Mouse (Mus musculus): Measurements from ENCODE around the gene Slc10a1.

DNA sequence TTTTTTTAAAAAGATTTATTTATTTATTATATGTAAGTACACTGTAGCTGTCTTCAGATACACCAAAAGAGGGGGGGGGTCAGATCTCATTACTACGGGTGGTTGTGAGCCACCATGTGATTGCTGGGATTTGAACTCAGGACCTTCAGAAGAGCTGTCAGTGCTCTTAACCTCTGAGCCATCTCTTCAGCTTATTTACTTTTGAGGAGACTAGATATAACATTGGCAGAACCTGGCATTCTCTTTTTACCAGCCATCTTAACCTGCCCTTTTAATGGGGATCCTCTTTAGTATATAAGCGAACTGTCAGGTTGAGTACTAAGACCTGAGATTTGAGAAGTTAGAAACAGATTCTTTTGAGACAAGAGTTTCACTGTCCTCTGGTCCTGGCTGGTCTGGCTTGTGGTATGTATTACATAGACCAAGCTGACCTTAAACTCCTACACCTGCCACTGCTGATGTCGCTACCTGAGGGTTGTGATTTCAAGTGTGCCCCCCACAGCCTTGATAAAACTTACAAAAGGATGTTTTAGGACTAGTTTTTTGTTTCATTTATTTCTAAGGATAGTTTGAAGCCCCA is 16.8 kb downstream of the Slc10a1 start:
- no peak for TF ChIP-seq CTCF (IDR thresholded peaks at IDR 0.05; ENCODE audit: low read depth)
- no peak for TF ChIP-seq EP300 (IDR thresholded peaks at IDR 0.05; ENCODE audit: low read depth)

Data from liver, embryonic 14.5 days (tissue).